ENCODE assay signal across 8 mouse cellular contexts in the genomic region with DNA sequence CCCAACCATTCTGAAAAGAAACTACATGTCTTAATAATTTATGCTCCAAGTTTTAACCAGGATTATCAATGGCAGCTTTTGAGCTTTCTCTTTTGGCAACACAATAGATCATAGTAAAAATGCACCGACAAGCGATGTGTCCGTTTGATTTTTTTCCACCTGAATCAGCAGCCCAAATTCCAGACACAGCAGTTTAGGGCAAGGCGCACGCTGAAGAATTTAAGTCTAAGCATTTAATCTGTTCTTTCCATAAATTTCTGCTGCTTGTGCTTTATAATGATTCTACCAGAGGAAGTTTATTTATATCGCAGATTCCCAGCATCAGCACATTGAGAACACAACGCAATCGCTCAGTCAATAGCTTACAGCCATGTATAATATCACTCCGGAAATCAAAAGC.
A peak's percentile ranks its signal among the peaks of the same experiment; 100 is the strongest.
DNase-seq lines count a peak whose midpoint lies in the region; ATAC-seq and TF ChIP-seq lines count a peak whose summit lies in the region.

No protein-coding gene starts in this region.

- peak overlapping the region; percentile 34 for H3K4me3 ChIP-seq in kidney, embryonic 16.5 days (ENCODE audit: low read length)
- H3K4me3 ChIP-seq in embryonic fibroblast, embryonic 13.5 days (ENCODE audit: insufficient read depth, low read length) = 0 out of 2 replicates have a peak overlapping the region, but pooled peaks have one; percentile 8
- peak overlapping the region; percentile 33 for H3K4me3 ChIP-seq in intestine, embryonic 16.5 days (ENCODE audit: low read length)
- H3K4me3 ChIP-seq in midbrain, embryonic 16.5 days (ENCODE audit: low read depth, low read length) = peak overlapping the region; percentile 31

- 39% methylated on average over 9 of the region's 9 CpGs for WGBS in kidney, embryonic 16.5 days
- 39% methylated on average over 9 of the region's 9 CpGs for WGBS in intestine, embryonic 16.5 days
- 34% methylated on average over 9 of the region's 9 CpGs for WGBS in midbrain, embryonic 16.5 days

- peak overlapping the region; percentile 45; the same call in 1 of the 2 replicates for H3K27ac ChIP-seq in kidney, embryonic 16.5 days (ENCODE audit: low read length)
- no peak overlapping the region for H3K27ac ChIP-seq in embryonic fibroblast, embryonic 13.5 days (ENCODE audit: insufficient read depth, low read length)
- no peak overlapping the region for H3K27ac ChIP-seq in intestine, embryonic 16.5 days (ENCODE audit: low read length)
- H3K27ac ChIP-seq in midbrain, embryonic 16.5 days (ENCODE audit: low read length) = peak overlapping the region; percentile 14

- DNase-seq in kidney, adult 11 months = no peak
- DNase-seq in spleen, adult 12 weeks (ENCODE audit: low spot score) = no peak
- no peak for DNase-seq in thymus, adult 18-20 months
- no peak for DNase-seq in adrenal gland, adult (ENCODE audit: inconsistent age in 2 of 2, low spot score in 1 of 2)

- peak overlapping the region; percentile 47 for H3K4me2 ChIP-seq in kidney, embryonic 16.5 days (replicated peaks; ENCODE audit: low read depth, low read length)
- peak overlapping the region; percentile 54 for H3K4me2 ChIP-seq in intestine, embryonic 16.5 days (ENCODE audit: low read depth, low read length)
- peak overlapping the region; percentile 48 for H3K4me2 ChIP-seq in midbrain, embryonic 16.5 days (ENCODE audit: low read length)

- peaks cover 9% of the 10 kb centered on the region for H3K4me1 ChIP-seq in kidney, embryonic 16.5 days (ENCODE audit: insufficient read depth, low read length)
- H3K4me1 ChIP-seq in embryonic fibroblast, embryonic 13.5 days (ENCODE audit: control insufficient read depth, insufficient read depth, low read length) = no peaks in the 10 kb centered on the region
- H3K4me1 ChIP-seq in intestine, embryonic 16.5 days (ENCODE audit: control insufficient read depth, insufficient read depth, low read length) = peaks cover 8% of the 10 kb centered on the region
- H3K4me1 ChIP-seq in midbrain, embryonic 16.5 days (ENCODE audit: control insufficient read depth, insufficient read depth, low read length) = peaks cover 12% of the 10 kb centered on the region

- no peaks in the 10 kb centered on the region for H3K27me3 ChIP-seq in kidney, embryonic 16.5 days (ENCODE audit: insufficient read depth, low read length)
- no peaks in the 10 kb centered on the region for H3K27me3 ChIP-seq in intestine, embryonic 16.5 days (replicated peaks; ENCODE audit: control insufficient read depth, insufficient read depth, low read length)
- no peaks in the 10 kb centered on the region for H3K27me3 ChIP-seq in midbrain, embryonic 16.5 days (ENCODE audit: control insufficient read depth, insufficient read depth, low read depth, low read length)

- no peaks in the 10 kb centered on the region for H3K9me3 ChIP-seq in kidney, embryonic 16.5 days (ENCODE audit: low read length)
- no peaks in the 10 kb centered on the region for H3K9me3 ChIP-seq in intestine, embryonic 16.5 days (ENCODE audit: control insufficient read depth, low read length)
- no peaks in the 10 kb centered on the region for H3K9me3 ChIP-seq in midbrain, embryonic 16.5 days (replicated peaks; ENCODE audit: control insufficient read depth, low read length, poor library complexity, severe bottlenecking)

- no peak for TF ChIP-seq CTCF in embryonic fibroblast, embryonic 13.5 days (IDR thresholded peaks at IDR 0.05; ENCODE audit: borderline replicate concordance, insufficient read depth, low read length)

- no peak for TF ChIP-seq POLR2A in embryonic fibroblast, embryonic 13.5 days (IDR thresholded peaks at IDR 0.05; ENCODE audit: low read depth, low read length)

- no peak overlapping the region for H3K9ac ChIP-seq in kidney, embryonic 16.5 days (replicated peaks; ENCODE audit: low read length)
- H3K9ac ChIP-seq in intestine, embryonic 16.5 days (ENCODE audit: low read depth, low read length) = no peak overlapping the region
- no peak overlapping the region for H3K9ac ChIP-seq in midbrain, embryonic 16.5 days (ENCODE audit: low read depth, low read length)

- H3K36me3 ChIP-seq in kidney, embryonic 16.5 days (ENCODE audit: insufficient read depth, low read length) = no peaks in the 10 kb centered on the region
- H3K36me3 ChIP-seq in intestine, embryonic 16.5 days (ENCODE audit: control insufficient read depth, insufficient read depth, low read length) = no peaks in the 10 kb centered on the region
- H3K36me3 ChIP-seq in midbrain, embryonic 16.5 days (ENCODE audit: control insufficient read depth, insufficient read depth, low read length) = no peaks in the 10 kb centered on the region

- no peak for ATAC-seq in kidney, embryonic 16.5 days (ENCODE audit: low FRiP score, low TSS enrichment)
- no peak for ATAC-seq in intestine, embryonic 16.5 days
- peak; percentile 46 for ATAC-seq in midbrain, embryonic 16.5 days

Comparison
In these comparisons a context has a peak if more than half of its experiments do, and no peak if none do; other contexts are left out.
1. H3K27ac ChIP-seq: peak in kidney, embryonic 16.5 days (single experiment) and midbrain, embryonic 16.5 days (single experiment); none in embryonic fibroblast, embryonic 13.5 days (single experiment) and intestine, embryonic 16.5 days (single experiment).
2. Peak in every context shown above with its lines, with median percentiles within 50 percentile points of each other: H3K4me2 ChIP-seq and H3K4me3 ChIP-seq.